Mouse (Mus musculus) neutrophil, adult 83 days (primary cell): ENCODE measurements around the gene Rrp12. TPM values are rescaled to one million over a fixed set of nuclear protein-coding genes. Genes with fewer than 3 reads are reported as not detected.

Source experiments
- total RNA-seq, 2 experiments: library from RNA; stranded (reverse); gene quantifications; one replicate each; pipeline ENCODE4 v1.2.4; 2023

Rrp12 gene
- 1 to 10 TPM; 7.5 to 9.1 TPM for total RNA-seq

DNA sequence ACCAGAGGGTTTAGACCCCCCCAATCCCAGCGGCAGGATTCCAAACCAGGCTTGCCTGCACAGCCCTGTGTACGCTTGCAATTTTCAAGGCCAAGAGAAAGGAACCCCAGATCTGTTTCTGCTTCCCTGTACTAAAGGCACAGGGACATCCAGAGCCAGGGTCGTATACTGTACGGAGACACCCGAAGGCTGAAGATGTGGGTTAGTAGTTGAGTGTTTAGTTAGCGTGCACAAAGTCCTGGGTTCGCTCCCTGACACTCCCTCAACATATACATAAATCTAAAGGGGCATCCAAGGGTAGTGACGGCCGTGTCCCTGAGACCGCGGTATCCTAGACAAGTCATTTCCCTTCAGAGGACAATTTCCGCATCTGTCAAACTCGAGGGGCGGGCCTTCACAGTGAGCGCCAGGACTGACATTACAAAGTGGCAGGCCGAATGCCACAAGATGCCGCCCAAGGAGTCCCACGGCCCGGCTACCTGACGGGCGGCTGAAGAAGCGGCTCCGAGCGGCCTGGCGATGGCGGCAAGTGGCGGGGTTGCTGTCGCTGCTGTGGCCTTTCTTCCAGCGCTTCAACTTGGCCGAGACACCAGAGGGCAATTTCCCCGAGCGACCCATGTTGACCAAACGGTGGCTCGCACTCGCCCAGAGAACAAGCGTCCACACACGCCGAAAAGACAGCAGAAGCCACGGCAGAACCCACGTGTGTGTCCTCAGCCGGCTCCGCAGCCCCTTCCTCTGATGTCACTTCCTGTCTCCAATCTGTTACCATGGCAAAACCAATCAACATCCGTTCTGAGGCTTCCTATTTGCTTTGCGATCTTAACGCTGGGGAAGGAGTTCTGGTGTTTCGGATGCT, at the start of gene Rrp12:
Gene Rrp12 (minus strand): TSS at position 714 of the 859 bp plus-strand sequence.

GRCm38 (mm10) chr19:41933179-41934086, 37.5 kb upstream of the Rrp12 start, which contains the start of the genes Exosc1 and Zdhhc16:
Gene Exosc1 (minus strand): TSS chr19:41933423.
Gene Zdhhc16 (plus strand): TSS chr19:41933480.

GRCm38 (mm10) chr19:41911178-41912073, 15.5 kb upstream of the Rrp12 start, which contains the start of gene Pgam1:
Gene Pgam1 (plus strand): TSS chr19:41911923.

GRCm38 (mm10) chr19:41847992-41848851, 47.8 kb downstream of the Rrp12 start, which contains the start of gene Frat2:
Gene Frat2 (minus strand): TSS chr19:41848132.

GRCm38 (mm10) chr19:41829381-41830105, 66.4 kb downstream of the Rrp12 start, which contains the start of gene Frat1:
Gene Frat1 (plus strand): TSS chr19:41829970.

Other genes starting within 250 kb of the Rrp12 start
- gene Slit1, start 152.5 kb downstream of the Rrp12 start, total RNA-seq: under 1 TPM; 0.28 to 0.31 TPM
- gene Arhgap19, start 94.1 kb downstream of the Rrp12 start, total RNA-seq: 10 to 100 TPM; 58.5 to 68.0 TPM
- gene Frat1, start 66.2 kb downstream of the Rrp12 start, total RNA-seq: 10 to 100 TPM; 29.6 to 30.9 TPM
- gene Frat2, start 48.0 kb downstream of the Rrp12 start, total RNA-seq: 10 to 100 TPM; 38.2 to 40.3 TPM
- 100 to 1,000 TPM; 268 to 278 TPM for gene Pgam1, start 15.8 kb upstream of the Rrp12 start, total RNA-seq
- gene Exosc1, start 37.2 kb upstream of the Rrp12 start, total RNA-seq: 10 to 100 TPM; 11.4 to 16.7 TPM
- 10 to 100 TPM; 29.7 to 31.7 TPM for gene Zdhhc16, start 37.3 kb upstream of the Rrp12 start, total RNA-seq
- gene Mms19, start 85.0 kb upstream of the Rrp12 start, total RNA-seq: 10 to 100 TPM; 42.8 to 43.7 TPM
- gene Ubtd1, start 85.6 kb upstream of the Rrp12 start, total RNA-seq: 10 to 100 TPM; 34.6 to 36.8 TPM
- not detected for gene Ankrd2, start 139.8 kb upstream of the Rrp12 start, total RNA-seq
- gene Hoga1, start 149.4 kb upstream of the Rrp12 start, total RNA-seq: under 1 TPM; 0.28 to 0.64 TPM
- gene 4933411K16Rik, start 156.1 kb upstream of the Rrp12 start, total RNA-seq: not detected
- under 1 TPM in 1 of 2 experiments, not detected in 1; 0.37 TPM for gene Morn4, start 190.2 kb upstream of the Rrp12 start, total RNA-seq
- gene Pi4k2a, start 194.3 kb upstream of the Rrp12 start, total RNA-seq: 10 to 100 TPM; 27.0 to 28.8 TPM
- under 1 TPM; 0.55 to 0.66 TPM for gene Avpi1, start 232.9 kb upstream of the Rrp12 start, total RNA-seq